Comparison of ENCODE assay signal across 24 mouse cellular contexts in genomic region chr5:107982016-107982415, GRCm38 (mm10).
"Had no signal": no experiment of that assay in that cellular context is flagged by ENCODE, and none has a peak within 500 bp of the region (broad histone marks: within the 10 kb centered on the region; RNA-seq: fewer than 3 reads in every experiment).

No protein-coding gene starts in this region.

- DNase-seq: gastrocnemius, postnatal 10 days; gastrocnemius, postnatal 25 days; heart, adult 2 months; heart, postnatal 14 days; heart, postnatal 36 days; kidney, adult 11 months; kidney, adult 8-10 months; kidney, postnatal 14 days; layer of hippocampus, adult 9-11 months; liver; liver, embryonic 13.5 days had no signal

- H3K4me3 ChIP-seq: heart, adult 2 months; heart, embryonic 13.5 days; heart, embryonic 15.5 days; hindbrain, embryonic 13.5 days; hindbrain, embryonic 15.5 days; kidney, embryonic 15.5 days; left cerebral cortex, adult 2 months; limb, embryonic 10.5 days; limb, embryonic 12.5 days; liver, embryonic 13.5 days; liver, embryonic 15.5 days had no signal

- H3K9me3 ChIP-seq: heart, embryonic 13.5 days; heart, embryonic 15.5 days; hindbrain, embryonic 13.5 days; hindbrain, embryonic 15.5 days; kidney, embryonic 15.5 days; limb, embryonic 10.5 days; limb, embryonic 12.5 days; liver, embryonic 13.5 days; liver, embryonic 15.5 days had no signal

- H3K36me3 ChIP-seq: heart, embryonic 13.5 days; heart, embryonic 15.5 days; hindbrain, embryonic 13.5 days; hindbrain, embryonic 15.5 days; kidney, embryonic 15.5 days; limb, embryonic 10.5 days; limb, embryonic 12.5 days; liver, embryonic 13.5 days; liver, embryonic 15.5 days had no signal

- H3K9ac ChIP-seq: heart, embryonic 13.5 days; heart, embryonic 15.5 days; hindbrain, embryonic 13.5 days; hindbrain, embryonic 15.5 days; kidney, embryonic 15.5 days; limb, embryonic 12.5 days; liver, embryonic 13.5 days; liver, embryonic 15.5 days had no signal

- H3K4me2 ChIP-seq: heart, embryonic 11.5 days; heart, embryonic 13.5 days; heart, embryonic 15.5 days; hindbrain, embryonic 13.5 days; hindbrain, embryonic 15.5 days; kidney, embryonic 15.5 days; limb, embryonic 12.5 days; liver, embryonic 13.5 days; liver, embryonic 15.5 days had no signal

- H3K27ac ChIP-seq: heart, adult 2 months; heart, embryonic 13.5 days; heart, embryonic 15.5 days; hindbrain, embryonic 13.5 days; hindbrain, embryonic 15.5 days; hindbrain, postnatal 0 days; kidney, embryonic 15.5 days; kidney, postnatal 0 days; left cerebral cortex, adult 2 months; limb, embryonic 10.5 days; limb, embryonic 12.5 days; liver, embryonic 13.5 days; liver, embryonic 15.5 days had no signal

- ATAC-seq: hindbrain, postnatal 0 days; intestine, embryonic 16.5 days had no signal

- H3K27me3 ChIP-seq: heart, embryonic 13.5 days; heart, embryonic 15.5 days; hindbrain, embryonic 13.5 days; hindbrain, embryonic 15.5 days; kidney, embryonic 15.5 days; limb, embryonic 12.5 days; liver, embryonic 13.5 days; liver, embryonic 15.5 days had no signal
